Mouse (Mus musculus) stomach, postnatal 0 days (tissue): ENCODE measurements at regions not wholly inside any gene's neighbourhood (a gene's known extent, or its start where the extent isn't known, plus 50 kb on each side); places are given as distances from the start of the nearest gene placed in this dataset.

Experiments
- ATAC-seq: fragments of 200-750 bp; cut with Nextera tagmentation; 2 replicates; pipeline ENCODE4 v1.8.0; 2017; ENCODE audit not compliant: low FRiP score, low TSS enrichment
- DNase-seq: peaks from one replicate; pipeline ENCODE4 v3.0.0-alpha.2; 2016; ENCODE audit warnings: low spot score
- H3K27ac ChIP-seq: fragments of 300-500 bp; sonication (generic); replicated peaks from 2 replicates; pipeline ENCODE4 v1.5.1; 2014; ENCODE audit warnings: mild to moderate bottlenecking, control low read depth
- H3K27me3 ChIP-seq: fragments of 300-500 bp; sonication (generic); 2 replicates; pipeline ENCODE4 v1.6.1; 2014; ENCODE audit warnings: low read length; ENCODE audit not compliant: control insufficient read depth, insufficient read depth
- H3K36me3 ChIP-seq: fragments of 300-500 bp; sonication (generic); 2 replicates; pipeline ENCODE4 v1.6.1; 2014; ENCODE audit warnings: low read length, mixed read lengths; ENCODE audit not compliant: control insufficient read depth, insufficient read depth
- H3K4me1 ChIP-seq: fragments of 300-500 bp; sonication (generic); replicated peaks from 2 replicates; pipeline ENCODE4 v1.6.1; 2014; ENCODE audit warnings: antibody characterized with exemption; ENCODE audit not compliant: control insufficient read depth, insufficient read depth
- H3K4me2 ChIP-seq: fragments of 300-500 bp; sonication (generic); replicated peaks from 2 replicates; pipeline ENCODE4 v1.6.1; 2014; ENCODE audit warnings: low read depth, mild to moderate bottlenecking, control low read depth, moderate library complexity
- H3K4me3 ChIP-seq: fragments of 300-500 bp; sonication (generic); 2 replicates; pipeline ENCODE4 v1.5.1; 2014; ENCODE audit warnings: low read depth, low read length, control low read depth
- H3K9ac ChIP-seq: fragments of 300-500 bp; sonication (generic); 2 replicates; pipeline ENCODE4 v1.6.1; 2014; ENCODE audit warnings: mild to moderate bottlenecking, low read length, control low read depth, mixed read lengths
- H3K9me3 ChIP-seq: fragments of 300-500 bp; sonication (generic); 2 replicates; pipeline ENCODE4 v1.6.1; 2016; ENCODE audit warnings: low read length; ENCODE audit not compliant: control insufficient read depth
- CTCF ChIP-seq: IDR thresholded peaks from 2 replicates; pipeline ENCODE4 v1.5.1; 2016; ENCODE audit warnings: antibody characterized with exemption, low read depth, mild to moderate bottlenecking, moderate library complexity
- EP300 ChIP-seq: optimal IDR thresholded peaks from 2 replicates; pipeline ENCODE3; 2016; ENCODE audit warnings: antibody characterized with exemption
- WGBS: fragments of 180-500 bp; shearing (Covaris S2); extraction: QIAGEN DNeasy Blood & Tissue Kit; methylation state at CpG from one replicate; pipeline ENCODE4 v1.1.7; 2014; 5-methylcytosine and 5-hydroxymethylcytosine counted together

DNA sequence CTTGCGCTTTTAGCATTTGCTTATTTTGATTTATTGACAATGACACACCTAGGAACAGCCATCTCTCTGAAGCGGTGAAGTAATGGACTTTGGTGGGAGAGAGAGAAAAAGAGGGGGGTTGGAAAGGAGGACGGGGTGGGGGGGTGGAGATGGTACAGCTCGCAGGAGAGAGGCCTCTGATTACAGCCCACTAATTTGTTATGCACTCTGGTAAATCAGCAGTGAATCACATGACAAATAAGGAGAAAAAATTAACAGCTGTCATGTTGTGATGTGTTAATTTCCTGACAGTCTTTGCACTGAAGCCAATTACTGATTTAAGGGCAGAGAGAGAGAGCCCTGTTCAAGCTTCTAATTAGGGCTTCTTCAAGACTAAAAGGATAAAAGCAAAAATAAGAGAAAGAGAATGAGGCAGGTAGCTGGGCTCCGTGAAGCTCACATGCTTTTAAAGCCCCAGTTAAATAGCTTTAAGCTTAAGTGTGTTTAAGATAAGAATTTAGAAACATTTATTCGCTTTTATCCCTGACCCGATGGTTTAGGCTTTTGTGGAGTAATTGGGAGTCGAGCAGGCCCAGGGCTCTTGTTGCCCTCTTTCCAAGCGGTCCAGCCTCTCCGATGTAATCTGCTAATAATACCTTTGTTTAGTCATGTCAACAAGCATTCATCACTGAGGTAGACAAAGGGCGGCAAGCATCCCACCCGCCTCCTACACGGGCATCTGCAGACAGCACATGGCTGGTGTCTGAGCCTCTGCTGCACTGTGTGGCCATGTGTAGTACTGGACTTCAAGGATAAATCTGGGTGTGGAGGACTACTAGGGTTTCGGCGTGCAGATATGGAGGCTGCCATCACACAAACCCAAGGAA, 193.7 kb upstream of the Tshz3 start:
- Histone ChIP-seq H3K9me3 (no peaks in the 10 kb centered on the region), H3K4me3 (no peak overlapping the region), H3K27ac (no peak overlapping the region), H3K36me3 (no peaks in the 10 kb centered on the region), H3K4me1 (no peaks in the 10 kb centered on the region), H3K27me3 (no peaks in the 10 kb centered on the region), H3K9ac (no peak overlapping the region), H3K4me2 (no peak overlapping the region)
- DNase-seq (no peak), ATAC-seq (no peak)
- WGBS = 40% methylated on average over 15 of the region's 15 CpGs
- no peak for TF ChIP-seq EP300
- TF ChIP-seq CTCF = no peak

DNA sequence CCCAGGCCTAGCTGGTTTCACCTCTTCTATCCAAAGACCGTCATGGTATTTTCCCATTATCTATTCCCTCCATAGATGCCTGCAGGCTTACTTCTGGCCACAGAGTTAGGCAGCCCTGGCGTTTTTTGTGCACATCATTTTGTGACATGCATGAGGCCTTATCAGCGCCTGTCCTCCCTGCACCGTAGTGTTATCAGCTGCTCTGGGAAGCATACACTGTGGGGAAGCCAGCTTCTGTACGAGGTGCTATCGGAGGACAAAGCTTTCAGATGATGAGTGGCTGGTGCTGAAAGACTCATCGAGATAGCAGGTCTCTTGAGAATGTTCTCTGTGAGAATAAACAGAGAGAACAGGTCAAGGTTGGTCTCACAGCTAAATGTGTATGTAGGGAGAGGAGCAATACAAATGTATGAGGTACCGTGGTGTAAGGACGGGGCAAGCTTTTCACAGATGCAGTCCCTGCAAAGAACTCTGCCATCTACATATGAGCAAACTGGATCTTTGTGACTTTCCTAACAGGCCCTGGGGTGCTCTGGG, 190.0 kb upstream of the Tshz3 start:
- Histone ChIP-seq H3K9me3 (no peaks in the 10 kb centered on the region), H3K36me3 (no peaks in the 10 kb centered on the region), H3K9ac (no peak overlapping the region), H3K4me1 (no peaks in the 10 kb centered on the region), H3K27me3 (no peaks in the 10 kb centered on the region), H3K4me2 (no peak overlapping the region), H3K4me3 (no peak overlapping the region), H3K27ac (no peak overlapping the region)
- TF ChIP-seq CTCF = no peak
- TF ChIP-seq EP300 = no peak
- 66% methylated on average over 9 of the region's 9 CpGs for WGBS
- DNase-seq (no peak), ATAC-seq (no peak)

DNA sequence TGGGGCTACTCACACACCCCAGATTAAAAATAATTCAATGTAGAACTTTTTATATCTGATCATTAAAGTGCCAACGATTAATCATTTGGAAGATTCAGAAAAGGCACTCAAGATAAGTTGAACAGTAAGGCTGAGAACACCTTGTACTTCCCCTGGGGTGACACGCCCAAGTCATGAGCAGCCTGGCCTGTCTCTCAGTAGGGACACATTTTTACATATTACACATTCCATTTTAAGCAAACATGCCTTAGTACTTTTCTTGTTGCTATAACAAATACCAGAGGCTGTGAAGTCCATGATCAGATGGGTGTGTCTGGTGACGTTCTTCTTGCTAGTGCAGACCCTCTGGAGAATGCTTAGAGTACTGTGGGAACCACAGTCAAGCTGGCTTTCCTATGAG, 184.2 kb upstream of the Tshz3 start:
- H3K36me3 ChIP-seq = no peaks in the 10 kb centered on the region
- WGBS = 65% methylated on average over 3 of the region's 3 CpGs
- no peaks in the 10 kb centered on the region for H3K27me3 ChIP-seq
- TF ChIP-seq EP300 (no peak), CTCF (no peak)
- H3K4me3 ChIP-seq = no peak overlapping the region
- H3K9ac ChIP-seq = no peak overlapping the region
- H3K27ac ChIP-seq = no peak overlapping the region
- H3K4me1 ChIP-seq = no peaks in the 10 kb centered on the region
- no peak for ATAC-seq
- DNase-seq = no peak
- no peak overlapping the region for H3K4me2 ChIP-seq
- H3K9me3 ChIP-seq = no peaks in the 10 kb centered on the region

DNA sequence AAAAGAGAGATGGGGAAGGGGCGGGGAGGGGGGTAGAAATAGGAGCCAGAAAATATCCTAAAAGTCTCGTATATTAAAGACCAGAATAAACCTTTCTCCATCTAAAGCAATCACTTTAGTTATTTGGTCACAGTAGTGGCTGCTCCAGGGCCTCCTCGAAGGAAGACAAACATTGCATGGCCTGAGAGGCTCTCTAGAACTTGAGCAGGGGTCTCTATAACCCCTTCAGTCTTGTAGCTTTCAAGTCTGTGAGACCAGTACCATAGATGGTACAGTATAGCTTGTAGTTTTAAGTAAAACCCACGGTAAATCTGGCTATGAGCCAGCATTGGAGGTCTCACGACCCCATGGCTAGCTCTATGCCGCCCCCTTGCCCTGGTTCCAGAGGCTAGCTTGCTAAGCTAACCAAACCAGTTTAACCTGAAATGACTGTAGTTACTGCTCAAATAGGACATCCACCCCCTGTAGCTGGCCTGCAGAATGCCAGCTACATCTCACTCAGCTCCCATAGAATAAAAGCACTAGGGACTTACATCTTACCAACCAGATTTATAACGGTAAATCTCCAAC, 181.7 kb upstream of the Tshz3 start:
- H3K4me3 ChIP-seq = no peak overlapping the region
- no peak for TF ChIP-seq CTCF
- no peak for TF ChIP-seq EP300
- DNase-seq = no peak
- H3K36me3 ChIP-seq = no peaks in the 10 kb centered on the region
- ATAC-seq = no peak
- H3K9ac ChIP-seq = no peak overlapping the region
- WGBS = 54% methylated on average over 7 of the region's 7 CpGs
- H3K27me3 ChIP-seq = no peaks in the 10 kb centered on the region
- no peaks in the 10 kb centered on the region for H3K9me3 ChIP-seq
- H3K27ac ChIP-seq = no peak overlapping the region
- no peak overlapping the region for H3K4me2 ChIP-seq
- no peaks in the 10 kb centered on the region for H3K4me1 ChIP-seq

DNA sequence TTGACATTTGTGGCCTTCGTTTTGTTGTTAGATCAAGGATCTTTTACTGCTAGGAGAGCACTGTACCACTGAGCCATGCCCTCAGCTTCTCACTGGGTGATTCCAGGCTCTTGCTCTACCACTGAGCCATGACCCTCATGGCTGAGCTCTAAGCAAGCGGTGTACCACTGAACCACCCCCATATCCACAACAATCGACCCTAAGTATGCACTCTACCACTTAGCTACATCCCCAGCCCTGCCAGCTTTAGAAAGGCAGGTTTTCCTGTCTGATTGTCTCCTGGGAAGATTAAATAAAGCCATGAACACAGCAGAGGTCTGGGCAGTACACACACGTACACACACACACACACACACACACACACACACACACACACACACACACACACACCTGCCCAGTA, 178.9 kb upstream of the Tshz3 start:
- Histone ChIP-seq H3K9me3 (no peaks in the 10 kb centered on the region), H3K4me3 (no peak overlapping the region), H3K36me3 (no peaks in the 10 kb centered on the region), H3K4me2 (no peak overlapping the region), H3K27me3 (no peaks in the 10 kb centered on the region), H3K9ac (no peak overlapping the region), H3K4me1 (no peaks in the 10 kb centered on the region), H3K27ac (no peak overlapping the region)
- 79% methylated on average over 4 of the region's 4 CpGs for WGBS
- ATAC-seq (no peak), DNase-seq (no peak)
- TF ChIP-seq EP300 (no peak), CTCF (no peak)

- Histone ChIP-seq H3K9ac (no peak overlapping the region), H3K4me1 (no peaks in the 10 kb centered on the region), H3K36me3 (no peaks in the 10 kb centered on the region), H3K27me3 (no peaks in the 10 kb centered on the region), H3K4me2 (no peak overlapping the region), H3K27ac (no peak overlapping the region), H3K9me3 (no peaks in the 10 kb centered on the region), H3K4me3 (no peak overlapping the region)
- ATAC-seq = no peak
- DNase-seq = no peak
- WGBS = 76% methylated on average over 5 of the region's 5 CpGs
- TF ChIP-seq EP300 (no peak), CTCF (no peak)
Observed at GRCm38 (mm10) chr7:36522960-36523359, 175.0 kb upstream of the Tshz3 start.
